Mouse (Mus musculus) retina, adult 2 months (tissue): ENCODE results near the gene Syce1.
"Not testable (repeated sequence)": the region's sequence is repeated elsewhere in the genome, so short reads cannot be mapped to it uniquely, and the experiment has no call there.

ENCODE experiments used
- DNase-seq: peaks from one replicate; pipeline ENCODE4 v3.0.0-alpha.2; 2012; ENCODE audit warnings: low read depth, low spot score

The Syce1 gene

GRCm38 (mm10) chr7:140765888-140766739, 21.5 kb downstream of the Syce1 start:
- no peak for DNase-seq

- not testable (repeated sequence) for DNase-seq
Measured at GRCm38 (mm10) chr7:140765391-140765790, 22.3 kb downstream of the Syce1 start.

GRCm38 (mm10) chr7:140763447-140764020, 24.1 kb downstream of the Syce1 start, which contains the start of gene Cyp2e1:
Cyp2e1 (plus strand) TSS chr7:140763739.
- no peak for DNase-seq

GRCm38 (mm10) chr7:140760647-140761046, 27.0 kb downstream of the Syce1 start:
- no peak for DNase-seq

- DNase-seq, result no peak
Measured at GRCm38 (mm10) chr7:140756151-140756854, 31.3 kb downstream of the Syce1 start.

- DNase-seq, result no peak
Measured at GRCm38 (mm10) chr7:140754556-140754955, 33.1 kb downstream of the Syce1 start.

- DNase-seq, result no peak
Measured at GRCm38 (mm10) chr7:140748827-140749160, 38.9 kb downstream of the Syce1 start.

GRCm38 (mm10) chr7:140748116-140748826, 39.4 kb downstream of the Syce1 start:
- no peak for DNase-seq

- no peak for DNase-seq
Measured at GRCm38 (mm10) chr7:140747402-140747801, 40.2 kb downstream of the Syce1 start.

GRCm38 (mm10) chr7:140733162-140733561, 54.5 kb downstream of the Syce1 start:
- DNase-seq, result no peak
